Mouse (Mus musculus): ENCODE data around the gene Dpyd. TPM values are rescaled to one million over a fixed set of nuclear protein-coding genes. Genes with fewer than 3 reads are reported as not detected.

Gene Dpyd
- total RNA-seq, 2 experiments from 2014 or later, result 16.7 to 17.0 TPM

- no peak for DNase-seq (ENCODE audit: extremely low spot score in 1 of 2, low spot score in 2 of 2)
- intact Hi-C loops (cut with DNase I), result no loop called here
Measured at GRCm38 (mm10) chr3:119243181-119243580, 681.3 kb downstream of the Dpyd start.

- peak; percentile 5 to 22 for DNase-seq (ENCODE audit: extremely low spot score in 1 of 2, low spot score in 2 of 2)
- intact Hi-C loops (cut with DNase I), result no loop called here
Measured at GRCm38 (mm10) chr3:119256516-119256915, 694.6 kb downstream of the Dpyd start.

GRCm38 (mm10) chr3:119275241-119275640 is 713.3 kb downstream of the Dpyd start:
- no peak for DNase-seq (ENCODE audit: extremely low spot score in 1 of 2, low spot score in 2 of 2)
- intact Hi-C loops (cut with DNase I), result no loop called here

GRCm38 (mm10) chr3:119280671-119281070 is 718.7 kb downstream of the Dpyd start:
- DNase-seq (ENCODE audit: extremely low spot score in 1 of 2, low spot score in 2 of 2), result no peak
- intact Hi-C loops (cut with DNase I), result no loop called here

GRCm38 (mm10) chr3:119314693-119315092 is 752.8 kb downstream of the Dpyd start:
- intact Hi-C loops (cut with DNase I), result no loop called here
- no peak for DNase-seq (ENCODE audit: extremely low spot score in 1 of 2, low spot score in 2 of 2)

- no peak for DNase-seq (ENCODE audit: extremely low spot score in 1 of 2, low spot score in 2 of 2)
- intact Hi-C loops (cut with DNase I), result no loop called here
Measured at GRCm38 (mm10) chr3:119329063-119329462, 767.1 kb downstream of the Dpyd start.

GRCm38 (mm10) chr3:119333335-119334305 is 771.7 kb downstream of the Dpyd start:
- intact Hi-C loops (cut with DNase I), result no loop called here
- DNase-seq (ENCODE audit: extremely low spot score in 1 of 2, low spot score in 2 of 2), result peak in 1 of 2 experiments; percentile 29

GRCm38 (mm10) chr3:119361555-119362385 is 799.8 kb downstream of the Dpyd start:
- intact Hi-C loops (cut with DNase I), result no loop called here
- DNase-seq (ENCODE audit: extremely low spot score in 1 of 2, low spot score in 2 of 2), result peak in 1 of 2 experiments; percentile 17

- intact Hi-C loops (cut with DNase I), result no loop called here
- no peak for DNase-seq (ENCODE audit: extremely low spot score in 1 of 2, low spot score in 2 of 2)
Measured at GRCm38 (mm10) chr3:119362392-119362791, 800.5 kb downstream of the Dpyd start.

- intact Hi-C loops (cut with DNase I), result no loop called here
- DNase-seq (ENCODE audit: extremely low spot score in 1 of 2, low spot score in 2 of 2), result no peak
Measured at GRCm38 (mm10) chr3:119368931-119369330, 807.0 kb downstream of the Dpyd start.

GRCm38 (mm10) chr3:119381119-119381518 is 819.2 kb downstream of the Dpyd start:
- no peak for DNase-seq (ENCODE audit: extremely low spot score in 1 of 2, low spot score in 2 of 2)
- intact Hi-C loops (cut with DNase I), result no loop called here

GRCm38 (mm10) chr3:119382395-119382794 is 820.5 kb downstream of the Dpyd start:
- no peak for DNase-seq (ENCODE audit: extremely low spot score in 1 of 2, low spot score in 2 of 2)
- intact Hi-C loops (cut with DNase I), result no loop called here

- intact Hi-C loops (cut with DNase I), result no loop called here
- no peak for DNase-seq (ENCODE audit: extremely low spot score in 1 of 2, low spot score in 2 of 2)
Measured at GRCm38 (mm10) chr3:119387332-119388105, 825.6 kb downstream of the Dpyd start.

- DNase-seq (ENCODE audit: extremely low spot score in 1 of 2, low spot score in 2 of 2), result no peak
- intact Hi-C loops (cut with DNase I), result no loop called here
Measured at GRCm38 (mm10) chr3:119397205-119397604, 835.3 kb downstream of the Dpyd start.

- DNase-seq (ENCODE audit: extremely low spot score in 1 of 2, low spot score in 2 of 2), result no peak
- intact Hi-C loops (cut with DNase I), result no loop called here
Measured at GRCm38 (mm10) chr3:119402836-119403728, 841.2 kb downstream of the Dpyd start.

GRCm38 (mm10) chr3:119419087-119419709 is 857.3 kb downstream of the Dpyd start:
- DNase-seq (ENCODE audit: extremely low spot score in 1 of 2, low spot score in 2 of 2), result peak in 1 of 2 experiments; percentile 13

GRCm38 (mm10) chr3:119419745-119420144 is 857.8 kb downstream of the Dpyd start:
- DNase-seq (ENCODE audit: extremely low spot score in 1 of 2, low spot score in 2 of 2), result no peak

More at GRCm38 (mm10) chr3:119419087-119419709, 857.3 kb downstream of the Dpyd start:
- intact Hi-C loops (cut with DNase I), result no loop called here

More at GRCm38 (mm10) chr3:119419745-119420144, 857.8 kb downstream of the Dpyd start:
- intact Hi-C loops (cut with DNase I), result no loop called here

Data from left cerebral cortex, postnatal 10 days (tissue).